8 mouse cellular contexts compared by ENCODE assay signal in the genomic region with DNA sequence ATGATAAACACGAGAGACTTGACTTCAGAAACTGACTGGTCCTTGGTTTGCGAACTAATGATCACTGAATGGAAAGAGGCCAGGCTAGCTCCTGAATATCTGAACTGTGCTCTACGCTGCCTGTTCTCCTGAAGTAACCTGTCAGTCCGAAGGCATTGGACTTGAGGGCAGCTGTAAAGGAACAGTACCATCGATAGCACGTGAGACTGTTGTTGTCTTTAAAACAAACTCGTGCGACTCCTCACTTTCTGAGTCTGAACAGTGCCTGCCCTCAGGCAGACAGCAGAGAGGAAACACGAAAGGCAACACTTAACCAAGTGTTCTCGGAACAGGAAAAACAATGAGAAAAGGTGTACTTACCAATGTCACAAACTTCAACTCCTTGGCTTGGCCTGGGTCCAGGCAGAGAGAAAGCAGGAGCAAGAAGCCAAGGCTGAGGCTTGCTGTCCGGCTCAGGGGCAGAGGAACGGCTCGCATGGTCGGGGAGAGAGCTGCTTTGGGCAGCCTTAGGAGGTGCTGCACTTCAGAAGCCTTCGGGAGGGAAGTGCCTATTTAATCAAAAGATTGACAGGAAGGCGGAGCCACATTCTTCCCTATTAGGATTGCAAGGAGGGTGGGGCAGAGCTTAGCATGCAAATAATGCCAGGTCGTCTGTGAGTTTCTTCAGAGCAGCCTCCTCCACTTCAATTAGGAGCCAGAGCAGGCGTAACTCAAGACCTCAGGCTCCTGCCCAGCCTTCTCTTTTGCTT. TPM values are rescaled to one million over a fixed set of nuclear protein-coding genes. Genes with fewer than 3 reads are reported as not detected.
DNase-seq lines count a peak whose midpoint lies in the region; ATAC-seq and TF ChIP-seq lines count a peak whose summit lies in the region.

A gene (minus strand): TSS at position 566 of the 749 bp plus-strand sequence.

- peak within 1 kb of the TSS; percentile 10; the same call in 1 of the 2 replicates for H3K4me3 ChIP-seq in forebrain, embryonic 12.5 days (replicated peaks)
- H3K4me3 ChIP-seq in liver, embryonic 14.5 days (ENCODE audit: insufficient read depth in 1 of 2, low read depth in 2 of 2, low read length in 2 of 2): no peak within 1 kb of the TSS; a peak in 2 of 4 replicates
- H3K4me3 ChIP-seq in thymus, adult 2 months (ENCODE audit: control insufficient read depth, insufficient read depth, low read length): peak within 1 kb of the TSS; percentile 47

- peak within 1 kb of the TSS; percentile 46 for H3K4me2 ChIP-seq in forebrain, embryonic 12.5 days
- peak within 1 kb of the TSS; percentile 20 for H3K4me2 ChIP-seq in liver, embryonic 14.5 days (ENCODE audit: low read depth)

- H3K9me3 ChIP-seq in forebrain, embryonic 12.5 days: no peaks in the 10 kb centered on the region
- H3K9me3 ChIP-seq in liver, embryonic 14.5 days (ENCODE audit: control insufficient read depth, low read length): no peaks in the 10 kb centered on the region

- no peak for TF ChIP-seq POLR2A in thymus, adult 2 months (IDR thresholded peaks at IDR 0.05; ENCODE audit: control insufficient read depth, extremely low read depth, insufficient read depth, low read length, poor library complexity)

- peaks cover 11% of the 10 kb centered on the region for H3K4me1 ChIP-seq in forebrain, embryonic 12.5 days
- no peaks in the 10 kb centered on the region for H3K4me1 ChIP-seq in liver, embryonic 14.5 days (replicated peaks; ENCODE audit: control insufficient read depth in 2 of 2, insufficient read depth in 2 of 2, low read length in 1 of 2)
- no peaks in the 10 kb centered on the region for H3K4me1 ChIP-seq in thymus, adult 2 months (replicated peaks; ENCODE audit: control insufficient read depth, insufficient read depth, low read length)

- no peak for TF ChIP-seq CTCF in liver, embryonic 14.5 days (IDR thresholded peaks at IDR 0.05; ENCODE audit: low read depth)
- no peak for TF ChIP-seq CTCF in thymus, adult 2 months (IDR thresholded peaks at IDR 0.05; ENCODE audit: borderline replicate concordance, control insufficient read depth, extremely low read depth, insufficient read depth, low read length, poor library complexity)

- no peak within 1 kb of the TSS for H3K9ac ChIP-seq in forebrain, embryonic 12.5 days
- H3K9ac ChIP-seq in liver, embryonic 14.5 days (replicated peaks): no peak within 1 kb of the TSS

- DNase-seq in urinary bladder, postnatal 25 days (ENCODE audit: low spot score): peak; percentile 40
- DNase-seq in urinary bladder, postnatal 4 days (ENCODE audit: low spot score in 2 of 2): no peak
- peak; percentile 46 for DNase-seq in induced T-regulatory cell, adult 2 months (ENCODE audit: low read depth)
- peak; percentile 22 to 30 (median 24) for DNase-seq in liver, embryonic 14.5 days (ENCODE audit: low read depth in 3 of 3, low spot score in 3 of 3)
- peak; percentile 27 to 47 for DNase-seq in natural killer cell, adult 2 months (ENCODE audit: low spot score in 2 of 2)
- DNase-seq in thymus, adult 2 months: peak; percentile 50
- DNase-seq in cerebellum, adult 11-12 months: no peak

- no peak for TF ChIP-seq EP300 in liver, embryonic 14.5 days (IDR thresholded peaks at IDR 0.05; ENCODE audit: low read depth)

- no peaks in the 10 kb centered on the region for H3K27me3 ChIP-seq in forebrain, embryonic 12.5 days
- no peaks in the 10 kb centered on the region for H3K27me3 ChIP-seq in liver, embryonic 14.5 days (ENCODE audit: control insufficient read depth, insufficient read depth, low read length)
- H3K27me3 ChIP-seq in thymus, adult 2 months (ENCODE audit: control insufficient read depth, insufficient read depth, low read length): no peaks in the 10 kb centered on the region

- 23% methylated on average over 18 of the region's 18 CpGs for WGBS in forebrain, embryonic 12.5 days
- WGBS in liver, embryonic 14.5 days (ENCODE audit: insufficient replicate concordance): 16% methylated on average over 18 of the region's 18 CpGs
- WGBS in thymus, adult 2 months: 18% methylated on average over 18 of the region's 18 CpGs

- no peak for ATAC-seq in forebrain, embryonic 12.5 days (ENCODE audit: low FRiP score)
- ATAC-seq in liver, embryonic 14.5 days (ENCODE audit: insufficient read depth): no peak

- no peaks in the 10 kb centered on the region for H3K36me3 ChIP-seq in forebrain, embryonic 12.5 days (replicated peaks)
- no peaks in the 10 kb centered on the region for H3K36me3 ChIP-seq in liver, embryonic 14.5 days (replicated peaks; ENCODE audit: control insufficient read depth, insufficient read depth, low read depth)
- H3K36me3 ChIP-seq in thymus, adult 2 months (ENCODE audit: control insufficient read depth, insufficient read depth, low read length): no peaks in the 10 kb centered on the region

- H3K27ac ChIP-seq in forebrain, embryonic 12.5 days: no peak within 1 kb of the TSS
- no peak within 1 kb of the TSS for H3K27ac ChIP-seq in liver, embryonic 14.5 days
- H3K27ac ChIP-seq in thymus, adult 2 months (ENCODE audit: control insufficient read depth, insufficient read depth, low read length): peak within 1 kb of the TSS; percentile 69; the same call in 1 of the 2 replicates

RNA-seq across cellular contexts. Expression of the gene that starts here (rescaled TPM):
- polyA plus RNA-seq in forebrain, embryonic 12.5 days (2016; fragmentation: Nextera tagmentation; extraction: Ambion mirVana): 0.09 and 0.47 TPM in 2 replicates
- polyA plus RNA-seq in liver, embryonic 14.5 days (2012; rRNA removed): 0.13 and 0.17 TPM in 2 replicates
- polyA plus RNA-seq in liver, embryonic 14.5 days (2014; fragmentation: Nextera tagmentation; extraction: Ambion mirVana): 0.13 and 0.20 TPM in 2 replicates
- 9.9 and 11.2 TPM in 2 replicates for polyA plus RNA-seq in thymus, adult 2 months (2012; rRNA removed)

Comparison
In these comparisons a context has a peak if more than half of its experiments do, and no peak if none do; other contexts are left out.
1. DNase-seq: peak in urinary bladder, postnatal 25 days (single experiment), induced T-regulatory cell, adult 2 months (single experiment), natural killer cell, adult 2 months (2 of 2) and thymus, adult 2 months (single experiment); none in urinary bladder, postnatal 4 days (0 of 2) and cerebellum, adult 11-12 months (single experiment).
2. Peak in DNase-seq and H3K4me2 ChIP-seq in liver, embryonic 14.5 days; RNA of the gene not detected or under 1 TPM.
3. H3K4me3 ChIP-seq: peak in forebrain, embryonic 12.5 days (single experiment) and thymus, adult 2 months (single experiment); none in liver, embryonic 14.5 days (0 of 2).